Mouse (Mus musculus) megakaryocyte, embryonic 14.5 days (primary cell): ENCODE measurements around the gene Crtap.

Experiments
- FLI1 ChIP-seq: IDR thresholded peaks from 2 replicates; pipeline ENCODE4 v1.6.1; 2012; ENCODE audit warnings: low read length, inconsistent platforms, mixed read lengths
- GATA1 ChIP-seq: IDR thresholded peaks from 3 replicates; pipeline ENCODE4 v1.6.1; 2012; ENCODE audit warnings: mixed read lengths, low read length, inconsistent platforms, borderline replicate concordance

- TF ChIP-seq FLI1 (no peak), GATA1 (no peak)
Observed at GRCm38 (mm10) chr9:114415701-114416100, 25.2 kb upstream of the Crtap start.
